Mouse (Mus musculus) limb, embryonic 13.5 days (tissue): Measurements from ENCODE around the gene Rapgef4. TPM values are rescaled to one million over a fixed set of nuclear protein-coding genes. Genes with fewer than 3 reads are reported as not detected.

Experiments used
- ATAC-seq: fragments of 200-750 bp; cut with Nextera tagmentation; 2 replicates; pipeline ENCODE4 v1.8.0; 2017; ENCODE audit warnings: low read depth, moderate number of reproducible peaks, moderate TSS enrichment; ENCODE audit not compliant: low FRiP score
- H3K27ac ChIP-seq: fragments of 300-500 bp; sonication (generic); 2 replicates; pipeline ENCODE4 v1.5.1; 2015; ENCODE audit warnings: inconsistent platforms, mild to moderate bottlenecking, moderate library complexity
- H3K27me3 ChIP-seq: fragments of 300-500 bp; sonication (generic); 2 replicates; pipeline ENCODE4 v1.6.1; 2015; ENCODE audit warnings: mild to moderate bottlenecking, inconsistent platforms
- H3K36me3 ChIP-seq: fragments of 300-500 bp; sonication (generic); 2 replicates; pipeline ENCODE4 v1.6.1; 2015; ENCODE audit warnings: inconsistent platforms, mild to moderate bottlenecking, moderate library complexity
- H3K4me1 ChIP-seq: fragments of 300-500 bp; sonication (generic); 2 replicates; pipeline ENCODE4 v1.6.1; 2015; ENCODE audit warnings: inconsistent platforms
- H3K4me2 ChIP-seq: fragments of 300-500 bp; sonication (generic); replicated peaks from 2 replicates; pipeline ENCODE4 v1.6.1; 2015; ENCODE audit warnings: inconsistent platforms, mild to moderate bottlenecking, moderate library complexity
- H3K4me3 ChIP-seq: fragments of 300-500 bp; sonication (generic); 2 replicates; pipeline ENCODE4 v1.5.1; 2015; ENCODE audit warnings: moderate library complexity, mild to moderate bottlenecking, inconsistent platforms
- H3K9ac ChIP-seq: fragments of 300-500 bp; sonication (generic); 2 replicates; pipeline ENCODE4 v1.6.1; 2015; ENCODE audit warnings: mild to moderate bottlenecking, inconsistent platforms
- H3K9me3 ChIP-seq: fragments of 300-500 bp; sonication (generic); 2 replicates; pipeline ENCODE4 v1.6.1; 2016; ENCODE audit warnings: inconsistent platforms
- WGBS: fragments of 180-500 bp; shearing (Covaris S2); methylation state at CpG from one replicate; pipeline ENCODE4 v1.1.7; 2015; 5-methylcytosine and 5-hydroxymethylcytosine counted together
- polyA plus RNA-seq: library from polyadenylated mRNA; unstranded; fragments of >200 nt; fragmentation: Nextera tagmentation; extraction: Ambion mirVana; gene quantifications from 2 replicates; pipeline ENCODE4 v1.2.1, GENCODE M21; 2015

The Rapgef4 gene
- polyA plus RNA-seq, 1 experiment from 2014 or later: 2.3 TPM

DNA sequence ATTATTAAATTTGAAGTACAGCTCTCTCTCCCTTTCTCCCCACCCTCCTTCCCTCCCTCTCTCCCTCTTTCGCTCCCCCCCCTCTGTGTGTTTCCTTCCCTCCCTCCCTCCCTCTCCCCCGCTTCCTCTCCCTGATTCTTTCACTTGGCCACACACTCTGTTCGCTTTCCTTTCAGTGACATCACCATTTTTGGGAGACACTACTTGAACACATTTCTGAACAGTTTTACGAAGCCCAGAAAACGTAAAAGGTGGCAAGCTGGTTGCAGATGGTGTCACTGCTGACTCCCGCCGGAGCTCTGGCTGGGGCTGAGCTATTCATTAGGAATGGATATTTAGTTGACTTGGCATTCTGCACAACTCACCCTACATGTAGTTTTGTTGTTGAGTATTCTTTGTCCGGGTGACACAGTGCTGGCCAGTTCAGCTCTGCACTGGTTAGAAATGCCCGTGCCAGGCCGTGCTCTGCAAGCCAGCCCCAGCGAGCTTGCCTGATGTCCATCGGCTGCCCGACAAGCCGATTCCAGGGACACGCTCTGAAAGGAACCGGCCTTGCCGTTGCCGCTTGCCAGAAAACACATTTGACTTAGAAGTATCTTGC is 57.7 kb downstream of the Rapgef4 start:
- 59% methylated on average over 18 of the region's 18 CpGs for WGBS
- H3K36me3 ChIP-seq: no peaks in the 10 kb centered on the region
- peak; percentile 33; the same call in 1 of the 2 replicates for ATAC-seq
- H3K4me3 ChIP-seq: no peak overlapping the region
- H3K4me1 ChIP-seq: peaks cover 15% of the 10 kb centered on the region
- H3K9me3 ChIP-seq: no peaks in the 10 kb centered on the region
- H3K27me3 ChIP-seq: no peaks in the 10 kb centered on the region
- H3K27ac ChIP-seq: peak overlapping the region; percentile 17; the same call in 1 of the 2 replicates
- no peak overlapping the region for H3K9ac ChIP-seq
- 0 out of 2 replicates have a peak overlapping the region, but pooled peaks have one; percentile 23 for H3K4me2 ChIP-seq

DNA sequence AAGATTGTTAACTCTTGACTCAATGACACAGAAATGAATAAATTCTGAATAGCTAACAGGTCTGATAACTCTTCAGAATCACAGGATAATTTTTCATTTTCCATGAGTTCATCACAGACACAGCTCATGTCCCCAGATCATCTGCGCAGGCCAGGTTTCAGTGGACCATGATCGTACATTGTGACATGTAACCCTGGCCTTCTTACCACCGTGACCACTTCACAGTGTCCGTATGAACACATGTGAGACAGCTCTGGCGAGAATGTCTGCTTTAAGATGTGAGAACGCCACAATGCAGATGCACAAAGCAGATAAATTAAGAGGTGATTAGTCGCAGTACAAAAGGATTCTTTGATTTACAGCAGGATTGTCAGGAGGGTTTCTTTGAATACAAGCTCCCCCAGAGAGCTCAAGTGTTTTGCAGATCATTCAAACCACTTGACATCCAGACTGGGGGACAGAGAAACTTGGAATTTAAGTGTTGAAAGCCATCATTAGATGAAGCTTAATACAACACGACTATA is 58.5 kb downstream of the Rapgef4 start:
- Histone ChIP-seq H3K4me2 (no peak overlapping the region), H3K9me3 (no peaks in the 10 kb centered on the region), H3K9ac (no peak overlapping the region), H3K27me3 (no peaks in the 10 kb centered on the region), H3K4me1 (peaks cover 15% of the 10 kb centered on the region), H3K27ac (no peak overlapping the region), H3K36me3 (no peaks in the 10 kb centered on the region), H3K4me3 (no peak overlapping the region)
- WGBS: 63% methylated on average over 8 of the region's 8 CpGs
- ATAC-seq: no peak

DNA sequence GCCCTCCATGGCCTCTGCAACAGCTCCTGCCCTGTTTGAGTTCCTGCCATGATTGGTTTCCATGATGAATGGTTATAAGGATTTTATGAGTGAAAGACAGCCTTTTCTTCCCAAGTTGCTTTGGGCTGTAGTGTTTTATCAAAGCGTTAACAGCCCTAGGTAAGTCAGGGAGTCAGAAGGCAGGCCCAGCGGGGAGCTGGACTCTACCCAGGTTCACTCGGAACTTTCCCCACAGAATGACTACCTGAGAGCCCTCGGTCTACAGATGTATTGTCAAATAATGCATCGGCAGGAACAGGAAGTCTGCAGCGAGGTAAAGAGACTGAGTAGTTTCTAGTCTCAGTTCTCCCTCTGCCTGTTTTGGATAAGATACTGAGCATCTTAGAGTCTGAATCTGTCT is 60.0 kb downstream of the Rapgef4 start:
- H3K27me3 ChIP-seq: no peaks in the 10 kb centered on the region
- 79% methylated on average over 6 of the region's 6 CpGs for WGBS
- ATAC-seq: no peak

DNA sequence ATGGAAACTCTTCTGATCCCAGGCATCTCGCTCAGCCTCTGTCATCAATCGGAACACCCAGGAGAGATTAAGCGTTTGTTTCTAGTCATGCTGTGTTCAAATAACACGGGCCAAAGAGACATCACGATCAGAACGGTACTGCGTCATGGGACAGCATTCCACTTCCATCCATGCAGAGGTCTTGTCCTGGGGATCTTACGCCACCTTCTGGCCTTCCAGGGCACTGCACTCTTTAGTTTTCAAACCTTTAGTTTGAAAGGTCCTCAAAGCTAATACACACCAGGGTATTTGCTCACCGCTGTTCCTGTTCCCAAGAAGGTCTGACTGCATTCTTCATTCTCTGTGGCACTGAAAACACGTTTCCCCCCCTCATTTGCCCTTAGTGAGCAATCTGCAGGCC is 61.1 kb downstream of the Rapgef4 start:
- Histone ChIP-seq H3K4me2 (no peak overlapping the region), H3K9ac (no peak overlapping the region), H3K27ac (no peak overlapping the region), H3K9me3 (no peaks in the 10 kb centered on the region), H3K36me3 (no peaks in the 10 kb centered on the region), H3K4me3 (no peak overlapping the region), H3K4me1 (peaks cover 32% of the 10 kb centered on the region), H3K27me3 (no peaks in the 10 kb centered on the region)
- ATAC-seq: no peak
- WGBS: 91% methylated on average over 10 of the region's 10 CpGs

More for the DNA sequence above, 60.0 kb downstream of the Rapgef4 start:
- H3K4me2 ChIP-seq: no peak overlapping the region
- H3K9ac ChIP-seq: no peak overlapping the region
- peaks cover 24% of the 10 kb centered on the region for H3K4me1 ChIP-seq
- no peaks in the 10 kb centered on the region for H3K9me3 ChIP-seq
- H3K27ac ChIP-seq: no peak overlapping the region
- no peak overlapping the region for H3K4me3 ChIP-seq
- no peaks in the 10 kb centered on the region for H3K36me3 ChIP-seq

DNA sequence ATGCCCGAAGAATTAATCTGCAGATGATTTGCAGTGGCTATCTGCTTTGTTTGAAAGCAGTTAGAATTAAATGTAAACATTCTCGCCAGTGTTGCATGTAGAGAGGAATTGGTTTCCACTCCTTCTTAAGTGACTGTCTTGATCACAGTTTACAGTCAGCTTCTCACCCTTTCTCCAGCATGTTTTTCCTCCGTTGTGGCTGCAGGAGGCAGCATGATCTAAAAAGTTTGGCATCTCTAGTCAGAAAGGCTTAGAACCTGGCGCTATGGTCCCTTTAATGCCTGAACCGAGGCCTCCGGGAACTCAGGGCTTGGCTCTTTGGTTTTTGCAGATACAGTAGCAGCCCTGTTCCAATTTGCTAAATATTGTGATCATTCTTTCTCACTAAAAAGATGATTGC is 63.2 kb downstream of the Rapgef4 start:
- Histone ChIP-seq H3K4me3 (no peak overlapping the region), H3K9ac (no peak overlapping the region), H3K4me1 (peaks cover 23% of the 10 kb centered on the region), H3K4me2 (no peak overlapping the region), H3K9me3 (no peaks in the 10 kb centered on the region), H3K27ac (no peak overlapping the region), H3K36me3 (no peaks in the 10 kb centered on the region), H3K27me3 (no peaks in the 10 kb centered on the region)
- ATAC-seq: no peak
- 51% methylated on average over 6 of the region's 6 CpGs for WGBS

DNA sequence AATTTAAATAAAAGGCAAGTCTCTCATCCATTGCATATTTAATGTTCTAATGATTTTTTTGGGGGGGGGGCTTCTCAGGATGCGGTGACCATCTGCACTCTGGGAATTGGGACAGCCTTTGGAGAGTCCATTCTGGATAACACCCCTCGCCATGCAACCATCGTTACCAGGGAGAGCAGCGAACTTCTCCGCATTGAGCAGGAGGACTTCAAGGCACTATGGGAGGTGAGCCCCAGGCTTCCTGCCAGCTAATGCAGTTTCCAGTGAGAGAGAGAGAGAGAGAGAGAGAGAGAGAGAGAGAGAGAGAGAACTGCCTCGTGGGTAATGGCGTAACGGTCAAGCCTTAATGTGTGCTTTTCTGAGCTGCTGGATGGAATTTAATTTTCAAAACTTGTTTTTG is 64.0 kb downstream of the Rapgef4 start:
- H3K4me1 ChIP-seq: peaks cover 19% of the 10 kb centered on the region
- no peaks in the 10 kb centered on the region for H3K9me3 ChIP-seq
- H3K4me2 ChIP-seq: no peak overlapping the region
- no peak overlapping the region for H3K4me3 ChIP-seq
- H3K27ac ChIP-seq: no peak overlapping the region
- H3K9ac ChIP-seq: no peak overlapping the region
- no peaks in the 10 kb centered on the region for H3K27me3 ChIP-seq
- ATAC-seq: no peak
- 51% methylated on average over 8 of the region's 8 CpGs for WGBS
- no peaks in the 10 kb centered on the region for H3K36me3 ChIP-seq

DNA sequence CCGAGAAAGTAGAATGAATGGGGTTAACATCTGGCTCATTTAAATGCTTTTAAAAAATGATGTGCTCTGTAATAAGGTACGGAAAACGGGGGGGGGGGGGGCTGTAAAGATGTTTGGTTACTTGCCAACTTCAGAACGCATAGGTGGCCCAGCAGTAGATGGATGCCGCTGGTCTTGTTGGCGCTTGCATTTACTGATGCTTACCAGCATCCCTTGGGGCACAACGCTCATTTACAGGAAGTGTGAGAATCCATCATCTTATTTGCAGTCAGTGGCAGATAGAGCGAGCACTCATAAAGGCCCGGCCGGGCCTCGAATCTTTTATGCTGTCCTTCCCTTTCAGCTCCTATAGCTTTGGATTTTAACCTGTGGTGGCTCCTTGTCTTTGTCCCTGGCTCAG is 64.6 kb downstream of the Rapgef4 start:
- Histone ChIP-seq H3K27ac (peak overlapping the region; percentile 0; the same call in 1 of the 2 replicates), H3K36me3 (no peaks in the 10 kb centered on the region), H3K4me1 (peaks cover 19% of the 10 kb centered on the region), H3K9me3 (no peaks in the 10 kb centered on the region), H3K27me3 (no peaks in the 10 kb centered on the region), H3K4me2 (peak overlapping the region; percentile 34), H3K9ac (no peak overlapping the region), H3K4me3 (no peak overlapping the region)
- 39% methylated on average over 11 of the region's 11 CpGs for WGBS
- no peak for ATAC-seq

DNA sequence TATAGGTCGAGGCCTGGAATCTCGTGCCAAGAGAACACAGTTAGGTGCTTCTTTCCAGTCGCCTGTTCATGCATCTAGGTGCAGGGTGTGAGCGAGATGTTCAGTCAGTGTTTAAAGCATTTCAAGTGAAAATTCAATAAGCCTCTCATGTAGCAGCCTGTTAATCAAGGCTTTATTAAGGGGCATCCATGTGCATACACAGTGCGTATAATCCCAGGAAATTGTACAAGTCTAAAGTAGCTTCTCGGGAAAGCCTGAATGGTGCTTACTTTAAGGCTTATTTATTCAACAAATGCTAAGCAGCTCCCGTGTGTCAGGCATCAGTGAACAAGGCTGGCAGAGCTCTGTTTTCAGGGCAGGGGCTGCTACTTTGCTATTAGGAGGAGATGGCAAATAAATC is 69.4 kb downstream of the Rapgef4 start:
- H3K9ac ChIP-seq: no peak overlapping the region
- H3K4me1 ChIP-seq: peaks cover 19% of the 10 kb centered on the region
- no peaks in the 10 kb centered on the region for H3K27me3 ChIP-seq
- no peaks in the 10 kb centered on the region for H3K9me3 ChIP-seq
- no peak overlapping the region for H3K4me3 ChIP-seq
- 55% methylated on average over 7 of the region's 7 CpGs for WGBS
- no peak overlapping the region for H3K4me2 ChIP-seq
- no peak overlapping the region for H3K27ac ChIP-seq
- no peaks in the 10 kb centered on the region for H3K36me3 ChIP-seq
- ATAC-seq: no peak

DNA sequence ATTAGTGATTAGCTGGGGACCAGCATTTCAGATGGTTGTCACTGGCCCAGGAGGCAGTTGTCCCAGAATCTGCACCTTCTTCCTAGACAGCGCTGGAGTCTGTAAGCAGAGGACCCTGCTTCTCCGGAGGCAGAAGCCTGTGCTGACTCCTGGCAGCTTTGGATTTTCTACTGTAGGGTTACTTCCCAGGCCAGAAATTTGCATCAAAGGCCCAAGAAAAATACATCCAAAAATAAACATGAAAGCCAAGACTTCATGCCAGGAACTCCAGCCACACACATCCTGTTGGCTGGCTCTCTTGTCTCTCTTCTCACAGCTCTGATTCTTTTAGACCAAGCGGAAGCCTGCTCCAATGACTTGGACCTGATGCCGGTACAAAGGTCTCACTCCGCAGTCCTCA is 73.2 kb downstream of the Rapgef4 start:
- no peaks in the 10 kb centered on the region for H3K9me3 ChIP-seq
- no peak overlapping the region for H3K4me3 ChIP-seq
- H3K27ac ChIP-seq: no peak overlapping the region
- no peaks in the 10 kb centered on the region for H3K27me3 ChIP-seq
- 82% methylated on average over 5 of the region's 5 CpGs for WGBS
- ATAC-seq: no peak
- peaks cover 22% of the 10 kb centered on the region for H3K4me1 ChIP-seq
- no peak overlapping the region for H3K9ac ChIP-seq
- H3K4me2 ChIP-seq: 0 out of 2 replicates have a peak overlapping the region, but pooled peaks have one; percentile 17
- no peaks in the 10 kb centered on the region for H3K36me3 ChIP-seq

DNA sequence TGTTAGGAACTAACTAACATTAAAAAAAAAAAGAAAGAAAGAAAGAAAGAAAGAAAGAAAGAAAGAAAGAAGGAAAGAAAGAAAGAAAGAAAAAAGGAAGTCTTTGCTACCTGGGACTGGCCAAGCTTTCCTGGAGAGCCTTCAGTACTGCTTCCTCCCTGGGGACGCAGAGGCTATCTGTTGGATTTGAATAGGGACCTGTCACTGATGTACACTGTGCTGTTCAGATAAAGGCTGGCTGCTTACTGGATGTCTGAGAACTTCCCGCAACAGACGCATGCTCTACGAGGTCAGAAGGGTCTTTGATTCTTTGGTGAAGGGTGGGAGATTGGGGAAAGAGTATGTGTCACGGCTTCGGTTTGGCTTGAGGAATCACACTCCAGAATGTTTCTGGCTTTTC is 73.7 kb downstream of the Rapgef4 start:
- WGBS: 85% methylated on average over 6 of the region's 6 CpGs
- Histone ChIP-seq H3K4me2 (no peak overlapping the region), H3K27ac (no peak overlapping the region), H3K27me3 (no peaks in the 10 kb centered on the region), H3K4me1 (peaks cover 22% of the 10 kb centered on the region), H3K9ac (no peak overlapping the region), H3K36me3 (no peaks in the 10 kb centered on the region), H3K9me3 (no peaks in the 10 kb centered on the region), H3K4me3 (no peak overlapping the region)
- ATAC-seq: no peak

DNA sequence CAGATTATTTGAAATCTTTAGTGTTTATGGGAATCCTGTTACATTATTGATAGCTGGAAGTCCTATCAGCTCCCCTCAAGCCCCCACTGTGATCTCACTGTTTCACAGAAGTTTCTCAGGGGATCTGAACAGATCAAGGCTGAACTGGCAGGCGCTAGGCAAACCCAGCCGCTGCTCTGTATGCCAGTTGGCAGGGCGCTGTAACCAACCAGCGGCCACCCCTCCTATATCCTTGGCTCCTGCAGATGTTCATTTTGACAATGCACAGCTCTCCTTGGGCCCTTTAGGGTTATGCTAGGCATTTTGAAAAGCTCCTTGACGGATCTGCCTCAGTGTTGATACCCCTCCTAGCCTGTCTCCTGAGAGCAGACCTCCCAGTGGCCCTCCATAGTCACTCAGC is 74.4 kb downstream of the Rapgef4 start:
- ATAC-seq: no peak
- Histone ChIP-seq H3K9ac (no peak overlapping the region), H3K27me3 (no peaks in the 10 kb centered on the region), H3K27ac (no peak overlapping the region), H3K4me3 (no peak overlapping the region), H3K4me2 (0 out of 2 replicates have a peak overlapping the region, but pooled peaks have one; percentile 14), H3K4me1 (peaks cover 22% of the 10 kb centered on the region), H3K36me3 (no peaks in the 10 kb centered on the region), H3K9me3 (no peaks in the 10 kb centered on the region)
- WGBS: 81% methylated on average over 5 of the region's 5 CpGs

DNA sequence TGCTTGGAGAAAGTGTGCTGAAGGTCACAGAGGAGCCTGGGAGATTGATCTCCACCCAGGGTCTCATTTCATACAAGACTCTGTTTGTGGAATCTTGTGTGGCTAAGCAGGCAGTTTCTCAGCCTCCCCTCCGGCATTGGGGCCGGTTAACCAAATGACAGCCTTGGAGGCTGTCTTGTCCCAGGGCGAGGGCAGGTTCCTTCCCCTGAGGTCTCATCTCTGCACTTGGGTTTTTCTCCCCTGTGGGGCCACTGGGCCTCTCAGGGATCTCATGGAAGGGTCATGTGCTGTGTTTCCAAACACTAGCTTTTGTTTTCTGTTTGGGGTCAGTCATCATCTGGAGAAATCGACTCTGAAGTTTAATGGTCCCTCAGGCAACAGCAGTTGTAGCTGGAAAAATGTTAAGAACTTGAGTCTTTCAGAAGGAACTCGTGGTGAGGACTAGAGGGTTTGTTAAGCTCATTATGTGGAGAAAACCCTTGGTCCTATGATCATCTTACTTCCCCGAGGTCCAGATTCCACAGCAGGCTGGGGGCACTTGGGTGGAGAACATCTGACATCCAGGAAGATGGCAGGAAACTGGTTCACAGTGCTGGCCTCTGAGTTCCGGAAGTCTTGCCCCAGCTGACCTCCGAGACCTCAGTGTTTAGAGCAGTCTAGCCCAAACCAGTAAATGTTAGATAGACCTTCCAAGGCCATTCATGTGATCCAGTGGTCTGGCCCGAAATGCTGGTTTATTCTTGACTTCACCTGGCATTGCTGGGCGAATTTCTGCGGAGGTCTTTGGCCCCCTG is 75.2 kb downstream of the Rapgef4 start:
- Histone ChIP-seq H3K4me2 (no peak overlapping the region), H3K27ac (peak overlapping the region; percentile 55; the same call in 1 of the 2 replicates), H3K4me3 (no peak overlapping the region), H3K9me3 (no peaks in the 10 kb centered on the region), H3K9ac (no peak overlapping the region; the same call in 1 of the 2 replicates), H3K27me3 (no peaks in the 10 kb centered on the region), H3K36me3 (no peaks in the 10 kb centered on the region), H3K4me1 (peaks cover 22% of the 10 kb centered on the region)
- 61% methylated on average over 11 of the region's 11 CpGs for whole genome bisulfite sequencing
- no peak for ATAC-seq
